Comparison of ENCODE assay signal across 8 mouse cellular contexts in the genomic region with DNA sequence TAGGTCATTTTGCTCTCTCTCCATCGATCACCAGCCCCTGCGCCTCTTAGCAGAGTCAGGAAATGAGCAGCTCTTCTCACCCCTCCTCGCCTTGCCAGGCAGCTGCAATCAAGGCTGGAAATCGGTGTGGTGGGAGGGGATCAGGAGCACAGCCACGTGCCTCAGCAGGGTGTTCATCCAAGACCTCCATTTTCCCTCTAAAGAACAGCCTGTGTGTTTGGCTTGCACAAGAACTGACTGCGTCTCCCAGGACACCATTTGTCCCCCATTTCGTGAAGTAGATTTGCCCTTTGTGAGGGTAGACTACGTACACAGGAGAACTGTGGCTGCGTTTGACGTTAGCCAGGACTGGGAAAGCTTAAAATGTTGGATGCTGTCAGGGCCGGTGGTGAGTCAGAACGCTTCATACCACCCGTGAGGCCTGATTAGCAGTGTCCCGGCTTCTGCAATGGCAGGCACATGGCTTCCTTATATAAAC. TPM values are rescaled to one million over a fixed set of nuclear protein-coding genes. Genes with fewer than 3 reads are reported as not detected.
DNase-seq lines count a peak whose midpoint lies in the region; ATAC-seq and TF ChIP-seq lines count a peak whose summit lies in the region.

No protein-coding gene starts in this region.

- peak overlapping the region; percentile 99 for H3K27ac ChIP-seq in gastrocnemius, adult 2 months
- H3K27ac ChIP-seq in intestine, embryonic 14.5 days (ENCODE audit: low read depth), result peak overlapping the region; percentile 83

- H3K36me3 ChIP-seq in intestine, embryonic 14.5 days (ENCODE audit: control insufficient read depth, insufficient read depth, low read length), result no peaks in the 10 kb centered on the region

- H3K4me1 ChIP-seq in intestine, embryonic 14.5 days (replicated peaks; ENCODE audit: control insufficient read depth, insufficient read depth, low read length), result peaks cover 64% of the 10 kb centered on the region

- peak overlapping the region; percentile 30 for H3K4me2 ChIP-seq in intestine, embryonic 14.5 days (ENCODE audit: low read length)

- H3K9me3 ChIP-seq in intestine, embryonic 14.5 days (ENCODE audit: control insufficient read depth, low read length), result no peaks in the 10 kb centered on the region

- intact Hi-C loops in gastrocnemius, adult 2 months (cut with DNase I), result no loop called here

- TF ChIP-seq CTCF in gastrocnemius, adult 2 months (IDR thresholded peaks at IDR 0.05), result no peak

- no peaks in the 10 kb centered on the region for H3K27me3 ChIP-seq in intestine, embryonic 14.5 days (replicated peaks; ENCODE audit: control insufficient read depth, insufficient read depth, low read length)

- ATAC-seq in intestine, embryonic 14.5 days (replicated peaks; ENCODE audit: low FRiP score, low TSS enrichment, low read depth), result peak; percentile 65

- WGBS in intestine, embryonic 14.5 days, result 17% methylated on average over 14 of the region's 14 CpGs

- peak overlapping the region; percentile 57 for H3K4me3 ChIP-seq in gastrocnemius, adult 2 months
- no peak overlapping the region for H3K4me3 ChIP-seq in intestine, embryonic 14.5 days (ENCODE audit: low read depth, low read length)

- H3K9ac ChIP-seq in intestine, embryonic 14.5 days (ENCODE audit: low read length), result no peak overlapping the region

- DNase-seq in heart, adult 11 months, result peak; percentile 98
- no peak for DNase-seq in heart, adult 8-10 months (ENCODE audit: low spot score)
- peak; percentile 53 to 69 for DNase-seq in adrenal gland, adult 18-20 months (ENCODE audit: low spot score in 2 of 2)
- peak; percentile 72 for DNase-seq in gastrocnemius, adult 2 months
- DNase-seq in intestine, embryonic 14.5 days (ENCODE audit: low spot score), result peak; percentile 74
- DNase-seq in lung, postnatal 10 days, result peak; percentile 64
- DNase-seq in right cerebral cortex, postnatal 25 days, result peak; percentile 33
- no peak for DNase-seq in kidney, postnatal 10 days

RNA-seq across cellular contexts. Expression of a gene that starts 6.2 kb away (rescaled TPM):
- 100 to 1,000 TPM; 281 to 370 (median 342) TPM for total RNA-seq in heart, adult 8-10 months (2022)
- 100 to 1,000 TPM; 316 to 330 TPM for total RNA-seq in adrenal gland, adult 18-20 months (2021)
- 100 to 1,000 TPM; 133 to 186 TPM for total RNA-seq in gastrocnemius, adult 2 months (2021)
- 13.6 and 15.0 TPM in 2 replicates for polyA plus RNA-seq in intestine, embryonic 14.5 days (2014; fragmentation: Nextera tagmentation; extraction: Ambion mirVana)

Comparison
In these comparisons a context has a peak if more than half of its experiments do, and no peak if none do; other contexts are left out.
1. DNase-seq: peak in heart, adult 11 months (single experiment), adrenal gland, adult 18-20 months (2 of 2), gastrocnemius, adult 2 months (single experiment), intestine, embryonic 14.5 days (single experiment), lung, postnatal 10 days (single experiment) and right cerebral cortex, postnatal 25 days (single experiment); none in heart, adult 8-10 months (single experiment) and kidney, postnatal 10 days (single experiment).